Mouse (Mus musculus) layer of hippocampus, adult 8-10 months (tissue): Measurements from ENCODE around the gene Pah. TPM values are rescaled to one million over a fixed set of nuclear protein-coding genes. Genes with fewer than 3 reads are reported as not detected.
A peak's percentile ranks its signal among the peaks of the same experiment; 100 is the strongest.

Source experiments
- DNase-seq, 2 experiments: peaks; one replicate each; pipeline ENCODE4 v3.0.0; 2022; ENCODE audit warnings: low spot score in 2 of 2
- total RNA-seq, 4 experiments: library from RNA; stranded (reverse); gene quantifications; 2 replicates each; pipeline ENCODE4 v1.2.4; 2022

Pah gene
- total RNA-seq, 4 experiments from 2014 or later = not detected

DNA sequence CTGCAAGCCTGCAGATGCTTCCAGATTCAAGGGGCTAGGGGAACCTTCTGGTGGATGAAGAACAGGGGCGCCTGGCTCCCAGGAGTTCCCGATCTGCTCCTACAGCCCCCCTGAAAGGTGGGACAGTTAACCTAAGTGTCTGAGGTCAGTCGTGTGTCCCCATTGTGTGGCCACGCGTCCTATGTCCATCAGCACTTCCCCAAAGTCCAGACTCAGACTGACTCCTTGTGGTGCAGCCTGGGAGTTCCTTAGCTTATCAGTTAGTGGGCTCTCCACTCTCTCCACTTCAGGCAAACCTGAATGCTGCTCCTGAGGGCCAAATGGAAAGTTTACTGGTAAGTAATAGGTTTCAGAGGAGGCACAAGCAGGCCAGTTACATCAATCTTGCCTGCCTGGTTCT lies 19.3 kb upstream of the Pah start:
- no peak for DNase-seq

DNA sequence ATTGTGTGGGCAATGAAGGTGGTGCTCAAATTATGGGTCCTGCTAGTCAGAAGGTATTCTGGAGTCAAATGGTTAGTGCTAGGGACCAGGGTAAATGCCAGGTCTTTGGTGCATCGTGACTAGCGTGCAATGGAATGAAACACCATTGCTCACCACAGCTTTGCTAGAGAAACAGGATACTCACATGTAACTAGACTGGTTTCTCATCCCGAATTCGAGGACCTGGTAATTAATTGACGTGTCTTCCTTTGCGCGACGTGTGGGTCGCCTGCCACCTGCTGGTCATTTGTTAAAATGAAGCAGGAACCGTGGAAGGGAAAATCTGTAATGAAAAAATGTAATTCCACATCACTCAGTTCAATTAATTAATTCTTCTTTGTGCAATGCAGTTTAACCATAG lies 17.6 kb upstream of the Pah start:
- peak in 1 of 2 experiments; percentile 76 for DNase-seq

DNA sequence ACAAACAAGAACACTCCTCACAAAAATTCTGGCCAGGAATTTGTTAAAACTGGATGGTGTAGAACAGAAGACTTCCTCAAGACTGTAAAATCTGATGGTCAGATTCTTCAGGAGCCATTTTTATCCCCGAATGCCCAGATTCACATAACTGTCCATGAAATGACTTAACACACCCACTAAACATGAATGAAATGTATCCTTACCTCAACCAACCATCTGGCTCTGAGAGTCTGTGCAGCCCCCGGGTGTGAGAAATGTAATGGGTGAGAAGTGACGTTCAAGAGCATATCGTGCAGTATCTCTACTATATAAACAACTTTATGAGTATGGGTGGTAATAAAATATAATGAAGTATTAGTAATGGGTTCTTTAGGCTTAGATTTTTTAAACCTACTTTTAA lies 13.0 kb upstream of the Pah start:
- no peak for DNase-seq

DNA sequence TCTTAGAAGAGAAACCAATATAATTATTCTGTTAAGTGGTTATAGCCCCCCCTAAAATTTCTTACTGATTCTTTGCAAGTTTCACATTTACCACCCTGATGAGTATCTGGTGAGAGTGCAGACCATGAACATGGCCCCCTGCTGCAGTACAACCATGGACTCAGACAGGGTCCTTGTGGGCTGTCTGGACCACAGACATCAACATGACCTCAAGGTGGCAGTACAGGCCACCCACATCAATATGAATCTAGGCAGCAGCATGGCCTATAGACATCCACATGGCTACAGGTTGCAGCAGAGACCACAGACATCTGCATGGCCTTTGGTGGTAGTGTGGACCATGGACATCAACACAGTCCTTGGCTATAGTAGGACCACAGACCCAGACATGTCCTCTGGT lies 8.5 kb upstream of the Pah start:
- DNase-seq = no peak

DNA sequence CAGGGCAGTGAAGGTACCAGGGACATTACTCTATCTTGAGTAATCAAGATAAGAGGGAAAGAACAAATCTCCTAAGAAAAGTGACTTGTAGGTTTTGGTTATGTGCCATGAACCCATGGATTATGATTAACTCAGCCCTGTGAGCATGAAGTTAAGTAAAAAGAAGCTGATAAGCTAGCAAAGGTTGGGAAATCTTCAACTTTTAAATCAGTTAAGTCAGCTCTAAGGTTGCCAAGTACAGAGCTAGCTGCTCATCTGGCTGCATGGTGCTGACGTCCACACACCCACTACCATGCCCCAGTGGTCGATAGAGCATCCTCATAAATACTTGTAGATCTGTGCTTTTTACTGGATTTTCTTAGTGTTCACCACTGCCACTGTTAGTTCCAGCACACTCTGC lies 3.0 kb upstream of the Pah start:
- no peak for DNase-seq

DNA sequence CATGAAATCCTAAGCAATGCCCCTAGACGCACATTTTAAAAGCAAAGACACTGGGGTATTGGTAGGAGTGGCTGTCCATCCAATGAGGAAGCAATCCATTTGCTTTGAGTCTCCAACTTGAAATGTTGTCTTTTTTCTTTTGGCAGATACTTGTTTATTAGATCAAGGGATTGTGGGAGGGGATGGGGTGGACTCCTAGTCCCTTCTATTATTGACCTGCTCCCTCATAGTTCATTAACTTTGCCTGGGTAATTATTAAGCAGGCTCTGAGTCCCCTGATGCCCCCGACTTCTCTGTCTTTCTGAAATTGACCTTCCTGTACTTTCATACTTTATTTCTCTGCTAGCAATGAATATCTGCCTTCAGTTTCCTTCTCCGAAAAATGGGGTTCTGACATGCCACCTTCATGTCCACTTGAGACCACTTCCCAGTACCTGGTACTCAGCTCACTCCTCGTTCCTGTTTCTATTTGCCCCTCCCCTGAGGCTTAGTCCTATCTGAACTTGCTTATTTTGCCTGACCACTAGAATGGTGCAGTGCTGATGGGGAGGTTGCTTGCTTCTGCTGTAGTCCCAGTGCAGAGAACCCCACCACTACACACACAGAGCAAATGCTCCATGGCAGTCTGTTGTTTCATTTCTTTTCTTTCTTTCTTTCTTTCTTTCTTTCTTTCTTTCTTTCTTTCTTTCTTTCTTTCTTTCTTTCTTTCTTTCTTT lies 1.0 kb upstream of the Pah start:
- DNase-seq = no peak

DNA sequence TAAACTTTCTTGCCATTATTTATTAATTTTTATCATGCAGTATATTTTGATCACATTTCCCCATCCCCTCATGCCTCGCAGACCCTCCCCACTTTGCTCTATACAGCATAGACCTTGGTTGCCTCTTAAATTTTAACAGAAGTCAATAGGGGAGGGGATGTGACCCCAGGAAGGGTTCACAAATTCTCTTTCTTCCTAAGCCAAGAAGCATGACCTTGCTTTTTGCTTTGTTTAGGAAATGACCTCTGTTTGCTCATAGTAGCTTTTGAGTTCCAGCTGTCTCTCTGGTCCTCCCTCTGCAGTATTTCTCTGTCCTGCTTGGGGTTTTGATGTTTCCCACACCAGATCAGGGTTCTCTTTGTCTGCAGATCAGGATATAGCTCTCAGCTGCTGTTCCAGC lies 12.6 kb downstream of the Pah start:
- DNase-seq = no peak

DNA sequence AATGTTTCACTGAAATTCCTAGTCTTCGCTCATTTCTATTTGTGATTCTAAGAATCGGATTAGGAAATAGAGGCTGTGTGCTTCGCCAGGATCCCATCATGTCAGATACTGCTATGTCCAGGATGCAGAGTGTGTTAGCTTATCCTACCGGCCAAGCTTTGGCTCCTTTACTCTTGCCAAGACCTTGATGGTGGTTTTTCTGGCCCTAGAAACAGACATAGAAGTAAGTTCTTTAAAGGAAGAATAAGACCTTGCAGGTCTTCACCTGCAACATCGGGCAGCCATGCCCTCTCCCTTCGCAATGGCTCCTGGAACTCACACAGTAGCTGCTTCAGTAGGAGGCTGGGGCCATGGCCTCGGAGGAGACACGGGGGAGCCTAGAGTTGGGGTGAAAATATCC lies 24.2 kb downstream of the Pah start:
- no peak for DNase-seq

DNA sequence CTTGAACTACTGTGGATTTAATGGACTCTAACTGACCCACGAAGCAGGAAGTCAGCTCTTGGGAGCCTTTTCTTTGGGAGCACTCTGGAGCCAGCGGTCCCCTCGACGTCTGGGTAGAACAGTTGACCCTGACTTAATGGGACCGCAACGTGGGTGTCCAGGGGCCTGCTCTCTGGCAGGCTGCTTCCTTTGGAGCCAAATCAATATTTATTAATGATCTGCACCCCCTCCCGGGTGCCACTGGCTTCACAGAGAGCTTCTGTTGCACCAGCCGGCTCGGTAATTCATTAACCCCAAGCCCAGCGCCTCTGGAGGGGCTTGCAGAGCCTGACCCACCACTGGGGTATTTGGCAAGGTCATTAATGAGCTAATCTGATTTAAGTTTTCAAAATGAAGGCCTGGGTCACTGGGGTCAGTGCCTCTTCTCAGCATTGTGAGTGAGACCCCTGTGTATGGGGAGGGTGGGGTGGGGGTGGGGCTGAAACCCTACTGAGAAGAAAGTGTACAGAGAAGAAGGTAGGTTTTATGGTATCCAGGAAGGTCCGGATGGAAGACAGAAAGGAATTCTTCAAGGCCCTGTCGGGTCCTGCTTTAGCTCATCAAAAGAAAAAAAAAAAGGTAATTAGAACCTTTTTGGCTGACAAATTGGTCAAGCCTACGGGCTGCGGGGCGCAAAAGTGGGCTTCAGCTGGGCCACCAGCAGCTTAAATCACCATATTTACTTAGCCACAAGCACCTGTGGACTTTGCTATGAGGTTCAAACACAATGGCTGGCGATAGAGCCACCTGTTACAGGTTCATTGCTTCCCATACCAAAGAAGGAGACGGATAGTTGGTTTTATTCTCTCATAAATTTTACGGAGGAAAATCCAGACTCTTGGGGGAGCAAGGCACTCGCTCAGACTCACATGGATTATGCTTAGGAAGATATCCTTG lies 25.0 kb downstream of the Pah start:
- no peak for DNase-seq

DNA sequence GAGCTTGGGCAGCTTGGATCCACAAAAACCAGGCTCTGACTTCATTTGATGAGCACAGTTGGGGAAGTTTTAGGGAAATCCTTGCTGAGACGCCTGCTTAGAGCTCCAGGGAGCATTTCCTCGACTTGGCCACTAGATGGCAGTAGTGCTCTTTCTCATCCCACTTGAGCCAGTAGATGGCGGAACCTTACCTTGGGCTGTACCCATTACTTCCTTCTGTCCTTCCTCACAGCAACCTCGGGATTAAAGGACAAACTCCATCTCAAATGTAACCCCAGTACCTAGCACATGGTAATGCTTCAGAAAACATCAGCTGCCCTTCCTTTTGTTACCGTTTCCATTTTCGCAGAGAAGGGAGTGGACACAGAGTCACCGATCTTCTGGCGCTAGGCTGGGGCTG lies 31.1 kb downstream of the Pah start:
- DNase-seq = peak; percentile 10 to 40

DNA sequence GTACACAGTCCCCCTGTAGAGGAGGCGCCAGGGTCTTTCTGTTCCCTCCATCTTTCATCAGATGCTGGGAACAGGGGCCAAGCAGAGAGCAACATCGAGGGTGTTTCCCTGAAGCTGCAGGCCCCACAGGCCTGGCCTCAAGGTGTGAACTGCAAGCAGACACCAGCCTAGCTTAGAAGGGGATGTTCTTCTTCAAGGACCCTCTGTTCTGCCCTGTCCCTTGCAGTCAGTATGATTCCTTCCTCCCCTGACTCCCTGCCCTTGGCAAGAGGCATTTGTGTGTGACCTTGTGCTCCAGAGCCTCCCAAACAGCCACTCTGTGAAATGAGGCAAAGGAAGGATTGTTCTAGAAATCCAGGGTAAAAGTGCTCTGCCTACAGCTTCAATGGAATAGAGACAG lies 34.8 kb downstream of the Pah start:
- DNase-seq = no peak

DNA sequence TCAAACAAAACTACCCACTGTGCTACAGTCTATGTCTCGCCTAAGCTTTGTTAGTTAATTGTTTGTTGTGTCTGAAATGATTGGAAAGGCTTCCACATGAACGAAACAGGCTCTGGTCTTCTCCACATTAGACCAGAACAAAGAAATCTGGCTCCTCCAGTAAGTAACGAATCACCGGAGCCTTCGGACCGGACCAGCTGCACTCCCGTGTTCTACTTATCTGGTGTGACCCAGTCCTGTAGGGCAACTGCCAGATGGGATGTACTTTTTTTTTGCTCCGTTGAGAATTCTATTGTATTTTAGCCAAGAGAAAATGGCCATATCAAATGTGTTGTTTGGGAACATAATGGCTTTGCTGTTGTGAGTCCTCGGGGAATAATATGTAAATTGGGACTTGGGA lies 42.2 kb downstream of the Pah start:
- no peak for DNase-seq

DNA sequence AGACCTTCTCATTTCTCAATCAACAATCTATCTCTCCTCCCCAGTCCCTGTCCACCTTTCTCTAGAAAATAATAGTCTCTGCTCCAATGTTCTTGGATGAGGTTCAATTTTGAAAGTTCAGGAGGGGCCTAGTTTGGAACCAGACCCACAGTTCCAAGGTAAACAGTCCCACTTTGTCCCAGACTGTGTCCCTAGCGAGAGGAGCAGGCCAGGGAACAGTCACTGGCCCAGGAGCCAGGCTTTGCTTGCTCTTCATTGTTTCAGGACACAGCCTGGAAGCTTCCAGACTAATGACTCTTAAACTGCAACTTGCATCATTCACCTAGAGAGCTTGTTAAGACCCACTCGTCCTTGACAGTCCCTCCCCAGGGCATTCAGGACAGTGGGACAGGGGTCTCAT lies 44.1 kb downstream of the Pah start:
- DNase-seq = no peak

DNA sequence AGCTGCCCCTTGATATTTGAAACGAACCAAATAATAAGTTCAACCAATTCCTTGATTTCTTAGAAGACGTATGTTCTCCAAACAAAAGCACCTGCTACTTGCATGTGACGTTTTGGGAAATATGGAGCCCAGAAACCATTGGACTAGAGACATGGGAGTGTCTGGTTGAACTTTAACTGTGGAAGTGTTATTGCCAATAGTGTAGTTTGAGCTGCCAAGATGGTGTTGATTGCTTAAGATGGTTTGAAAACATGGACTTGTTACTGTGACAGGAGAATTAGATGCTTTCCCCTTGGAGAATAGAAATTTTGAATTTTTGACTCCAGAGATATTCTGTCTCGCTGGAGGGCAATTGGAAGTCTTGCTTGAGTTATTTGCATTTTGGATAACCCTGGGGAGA lies 50.9 kb downstream of the Pah start:
- no peak for DNase-seq

DNA sequence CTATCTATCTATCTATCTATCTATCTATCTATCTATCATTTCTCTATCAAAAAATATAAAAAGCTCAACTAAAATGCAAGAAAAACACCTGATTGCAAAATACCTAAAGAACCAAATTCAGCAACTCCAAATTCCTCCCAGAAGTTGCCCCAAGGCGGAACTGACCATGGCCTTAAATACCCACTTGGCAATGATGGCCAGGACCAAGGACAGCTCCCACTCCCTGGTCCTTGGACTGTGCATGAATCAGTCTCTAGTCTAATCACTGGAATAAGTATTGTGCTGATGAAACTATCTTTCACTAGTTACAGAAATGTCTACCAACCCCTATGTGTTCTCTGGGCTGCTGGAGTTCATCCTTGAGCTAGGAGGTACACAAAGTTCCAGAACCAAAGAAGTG lies 65.1 kb downstream of the Pah start:
- DNase-seq = no peak

DNA sequence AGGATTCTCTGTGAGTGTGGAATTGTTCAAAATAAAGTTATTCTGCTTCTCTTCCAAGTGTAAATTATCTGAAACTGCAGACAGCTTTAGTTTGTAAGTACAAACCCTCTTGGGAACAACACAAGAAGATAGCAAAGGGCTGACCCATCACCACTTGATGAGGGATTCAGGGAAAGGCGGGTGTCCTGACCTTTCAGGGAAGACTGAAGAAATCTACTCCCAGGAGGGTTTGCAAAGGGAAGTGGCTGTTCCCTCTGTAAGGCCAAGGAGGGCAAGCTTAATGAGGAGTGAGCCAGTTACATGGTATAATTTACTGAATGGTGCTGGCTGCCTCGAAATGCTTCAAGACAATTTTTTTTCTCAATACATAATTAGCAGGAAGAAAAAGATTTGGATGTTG lies 72.3 kb downstream of the Pah start:
- DNase-seq = no peak

DNA sequence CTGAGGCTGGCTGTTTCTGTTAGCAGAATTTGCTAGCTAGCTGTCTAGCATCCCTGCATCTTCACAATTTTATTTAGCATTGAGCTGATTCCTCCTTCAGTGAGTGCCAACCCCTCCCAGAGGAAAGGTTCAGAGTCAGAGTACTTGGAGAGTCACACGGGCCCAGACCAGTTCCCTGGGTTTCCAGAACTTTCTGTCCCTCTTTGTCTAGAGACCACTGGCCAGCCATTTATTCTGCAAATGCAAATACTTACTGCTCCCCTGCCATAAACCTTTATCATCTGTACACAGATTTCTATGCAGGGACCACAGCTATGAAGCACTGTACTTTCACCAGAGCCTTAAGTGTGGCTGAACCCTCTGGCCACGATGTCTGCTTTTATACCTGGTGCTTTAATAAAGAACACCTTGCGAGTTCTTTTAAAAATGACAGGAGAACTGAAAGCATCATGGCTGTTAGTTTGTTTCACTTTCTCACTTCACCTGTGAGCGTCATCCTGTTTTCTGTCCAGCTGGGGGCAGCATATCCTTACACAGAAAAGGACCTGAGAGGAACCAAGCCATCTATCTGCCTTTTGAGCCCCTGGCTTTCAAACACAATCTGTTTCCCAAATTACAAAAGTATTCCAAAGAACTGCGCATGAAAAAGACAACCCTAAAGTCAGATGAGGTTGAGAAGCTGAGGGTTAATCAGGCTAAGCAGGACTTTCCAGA lies 74.9 kb downstream of the Pah start:
- DNase-seq = peak; percentile 11 to 51

DNA sequence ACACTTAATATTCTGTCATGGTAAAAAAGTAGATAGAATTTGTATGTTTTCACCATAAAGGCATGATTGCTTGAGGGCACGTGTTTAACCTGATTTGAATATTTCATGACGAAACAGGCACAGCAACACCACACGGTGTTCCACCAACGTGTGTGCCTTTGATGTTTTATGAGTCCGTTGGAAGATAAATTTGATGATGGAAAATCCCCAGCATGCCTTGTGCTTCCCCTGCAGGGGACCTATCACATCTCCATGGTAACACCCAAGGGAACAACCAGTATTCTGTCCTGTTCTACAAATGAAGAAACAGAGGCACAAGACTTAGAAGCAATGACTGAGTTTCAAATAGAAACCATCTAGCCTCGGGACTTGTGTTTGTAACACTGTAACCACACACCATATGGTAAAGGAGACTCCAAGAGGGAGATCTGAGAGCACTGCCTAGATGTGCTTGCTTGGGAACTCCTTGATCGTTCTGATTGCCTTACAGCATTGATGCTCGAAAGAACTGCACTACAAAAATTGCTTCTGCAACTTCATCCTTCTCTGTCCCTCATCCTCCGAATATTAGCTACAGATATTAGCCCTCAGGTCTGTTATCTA lies 75.6 kb downstream of the Pah start:
- peak; percentile 11 to 15 for DNase-seq

DNA sequence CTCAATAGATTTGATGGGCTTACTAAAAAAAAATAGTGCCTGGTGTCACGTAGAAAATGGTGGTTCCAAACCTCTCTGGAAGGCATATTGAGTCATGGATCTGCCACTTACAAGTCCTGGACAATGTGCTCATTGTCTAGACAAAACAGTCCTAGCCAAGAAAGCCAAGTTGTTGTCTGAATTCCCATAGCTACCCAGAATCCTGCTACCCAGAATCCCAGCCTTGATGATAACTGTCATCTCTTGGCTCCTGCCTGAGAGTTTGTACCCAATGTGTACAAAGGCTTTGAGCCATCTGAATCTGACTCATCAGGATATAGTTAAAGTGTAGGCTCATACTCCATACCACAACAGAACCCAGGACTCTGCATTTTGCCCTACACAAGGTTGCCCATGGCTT lies 80.6 kb downstream of the Pah start:
- DNase-seq = no peak

DNA sequence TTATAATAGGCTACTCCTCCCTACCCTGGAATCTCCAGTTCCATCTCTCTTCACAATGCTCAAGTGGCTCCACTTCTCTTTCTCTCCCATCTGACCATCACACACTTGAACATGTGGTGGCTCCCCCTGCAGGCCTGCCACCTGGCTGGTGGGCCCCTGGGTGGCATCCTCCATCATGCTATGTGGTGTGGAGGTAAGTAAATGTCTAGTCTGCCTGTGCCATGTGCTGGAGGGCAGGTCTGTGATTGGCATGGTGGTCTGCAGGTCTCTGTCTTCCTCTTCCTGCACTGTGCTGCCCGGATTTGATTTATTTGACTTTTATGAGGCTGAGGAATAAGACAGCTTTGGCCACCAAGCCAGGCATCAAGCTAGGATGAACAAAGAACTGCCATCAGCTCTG lies 103.6 kb downstream of the Pah start:
- DNase-seq = no peak
